Mouse (Mus musculus): ENCODE measurements around the gene Adamts16.

The Adamts16 gene

GRCm38 (mm10) chr13:70714081-70714775, 127.4 kb downstream of the Adamts16 start:
- no peak for DNase-seq (ENCODE audit: low spot score in 2 of 2)

DNA sequence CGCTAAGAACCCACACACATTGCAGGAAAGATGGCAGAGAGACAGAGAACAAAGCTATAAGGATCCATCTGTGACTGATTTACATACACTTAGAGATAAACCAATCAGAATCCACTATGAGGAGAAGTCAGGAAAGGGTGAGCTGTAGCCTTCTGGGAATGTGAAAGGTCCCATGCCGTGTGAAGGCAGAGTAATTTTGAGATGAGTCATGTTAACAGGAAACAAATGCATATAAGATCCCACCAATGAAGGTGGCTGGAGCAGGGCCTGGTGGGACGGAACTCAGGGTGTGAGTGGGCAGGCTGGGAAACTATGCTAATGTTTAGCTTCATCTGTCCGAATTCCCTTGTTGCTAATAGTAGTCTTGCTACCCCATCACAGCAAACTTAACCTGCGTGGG, 128.3 kb downstream of the Adamts16 start:
- DNase-seq (ENCODE audit: low spot score in 2 of 2): no peak

GRCm38 (mm10) chr13:70707158-70707854, 134.3 kb downstream of the Adamts16 start:
- no peak for DNase-seq (ENCODE audit: low spot score in 2 of 2)

DNA sequence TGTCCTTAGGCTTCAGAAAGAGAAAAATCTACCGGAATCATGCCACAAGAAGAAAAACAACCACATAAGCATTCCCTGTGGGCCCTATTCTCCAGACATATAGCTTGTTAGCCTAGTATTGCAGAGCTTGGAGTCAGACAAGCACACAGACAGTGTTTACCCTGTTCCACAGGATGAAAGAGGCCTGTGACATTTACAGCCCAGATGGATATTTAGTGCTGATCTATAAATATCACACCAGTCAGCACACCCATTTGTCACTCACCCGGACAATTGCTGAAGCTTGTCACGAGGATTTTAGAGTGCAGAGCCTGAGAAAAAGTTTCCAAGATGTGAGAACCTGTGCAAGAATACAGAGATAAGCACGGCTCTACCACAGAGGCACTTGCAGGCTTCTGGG, 138.7 kb downstream of the Adamts16 start:
- DNase-seq (ENCODE audit: low spot score in 2 of 2): no peak

GRCm38 (mm10) chr13:70698812-70699387, 142.7 kb downstream of the Adamts16 start:
- no peak for DNase-seq (ENCODE audit: low spot score in 2 of 2)

GRCm38 (mm10) chr13:70689452-70689960, 152.1 kb downstream of the Adamts16 start:
- no peak for DNase-seq (ENCODE audit: low spot score in 2 of 2)

- DNase-seq (ENCODE audit: low spot score in 2 of 2): no peak
These were observed 155.8 kb downstream of the Adamts16 start for GRCm38 (mm10) chr13:70685825-70686224.

GRCm38 (mm10) chr13:70684976-70685609, 156.5 kb downstream of the Adamts16 start:
- DNase-seq (ENCODE audit: low spot score in 2 of 2): no peak

GRCm38 (mm10) chr13:70681411-70682183, 160.0 kb downstream of the Adamts16 start:
- DNase-seq (ENCODE audit: low spot score in 2 of 2): no peak

- DNase-seq (ENCODE audit: low spot score in 2 of 2): no peak
These were observed 161.3 kb downstream of the Adamts16 start for GRCm38 (mm10) chr13:70680316-70680715.
